Mouse (Mus musculus) liver, embryonic 14.5 days (tissue): Measurements from ENCODE around the gene Snrk.

Experiments
- CTCF ChIP-seq: IDR thresholded peaks from 2 replicates; pipeline ENCODE4 v1.5.1; 2016; ENCODE audit warnings: antibody characterized with exemption, low read depth, control low read depth
- EP300 ChIP-seq: IDR thresholded peaks from 2 replicates; pipeline ENCODE4 v1.6.1; 2016; ENCODE audit warnings: antibody characterized with exemption, low read depth

DNA sequence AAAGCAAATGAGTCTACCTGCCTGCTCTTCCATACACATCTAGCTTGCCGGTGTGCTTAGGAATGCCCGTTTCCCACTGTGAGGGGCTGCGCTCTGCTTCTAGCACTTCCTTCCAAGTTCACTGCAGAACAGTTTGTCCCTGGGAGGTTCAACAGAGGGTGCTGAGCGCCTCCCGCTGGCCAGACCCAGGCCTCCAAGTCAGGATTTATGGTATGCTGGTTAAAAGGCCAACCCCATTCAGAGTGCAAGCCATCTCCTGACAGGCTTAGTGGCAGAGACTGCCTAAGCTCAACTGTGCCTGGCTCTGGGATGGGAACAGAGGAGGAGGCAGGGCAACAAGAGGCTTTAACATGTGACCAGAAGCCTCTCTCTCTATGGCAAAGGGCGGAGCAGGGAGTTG lies 82.2 kb downstream of the Snrk start:
- peak; percentile 62 for TF ChIP-seq CTCF
- no peak for TF ChIP-seq EP300
